Mouse (Mus musculus) midbrain, embryonic 15.5 days (tissue): ENCODE data around the gene Chd3. TPM values are rescaled to one million over a fixed set of nuclear protein-coding genes. Genes with fewer than 3 reads are reported as not detected.

Experiments
- polyA plus RNA-seq: library from polyadenylated mRNA; unstranded; fragments of >200 nt; fragmentation: Nextera tagmentation; extraction: Ambion mirVana; gene quantifications from 2 replicates; pipeline ENCODE4 v1.2.1, GENCODE M21; 2015

Chd3 gene
- polyA plus RNA-seq, 1 experiment from 2014 or later, result 102 TPM

Other genes starting within 250 kb of the Chd3 start
- gene Hes7, start 249.0 kb downstream of the Chd3 start, polyA plus RNA-seq, result 0.86 and 0.89 TPM in 2 replicates
- 0.24 and 0.27 TPM in 2 replicates for gene 9130213A22Rik, start 246.8 kb downstream of the Chd3 start, polyA plus RNA-seq
- 6.3 and 8.0 TPM in 2 replicates for gene Aloxe3, start 243.5 kb downstream of the Chd3 start, polyA plus RNA-seq
- gene Alox12b, start 212.4 kb downstream of the Chd3 start, polyA plus RNA-seq, result 0.28 and 0.41 TPM in 2 replicates
- 0.25 and 0.87 TPM in 2 replicates for gene Alox8, start 171.6 kb downstream of the Chd3 start, polyA plus RNA-seq
- 0.75 and 0.92 TPM in 2 replicates for gene Gucy2e, start 132.4 kb downstream of the Chd3 start, polyA plus RNA-seq
- 22.1 and 22.2 TPM in 2 replicates for gene Cntrob, start 45.6 kb downstream of the Chd3 start, polyA plus RNA-seq
- 182 and 184 TPM in 2 replicates for gene Trappc1, start 45.4 kb downstream of the Chd3 start, polyA plus RNA-seq
- 4.1 and 4.9 TPM in 2 replicates for gene Kcnab3, start 43.1 kb downstream of the Chd3 start, polyA plus RNA-seq
- gene Rnf227, start 28.9 kb downstream of the Chd3 start, polyA plus RNA-seq, result 278 and 308 TPM in 2 replicates
- gene Naa38, start 26.1 kb upstream of the Chd3 start, polyA plus RNA-seq, result 96.8 and 101 TPM in 2 replicates
- 32.7 and 33.5 TPM in 2 replicates for gene Cyb5d1, start 26.2 kb upstream of the Chd3 start, polyA plus RNA-seq
- 6.5 and 7.0 TPM in 2 replicates for gene Tmem88, start 28.8 kb upstream of the Chd3 start, polyA plus RNA-seq
- 41.3 and 45.3 TPM in 2 replicates for gene Kdm6b, start 44.3 kb upstream of the Chd3 start, polyA plus RNA-seq
- gene Dnah2, start 179.7 kb upstream of the Chd3 start, polyA plus RNA-seq, result 4.5 and 5.7 TPM in 2 replicates
- 178 and 188 TPM in 2 replicates for gene Efnb3, start 190.8 kb upstream of the Chd3 start, polyA plus RNA-seq
- 21.4 and 23.2 TPM in 2 replicates for gene Wrap53, start 210.8 kb upstream of the Chd3 start, polyA plus RNA-seq
- gene Trp53, start 211.0 kb upstream of the Chd3 start, polyA plus RNA-seq, result 60.4 and 70.1 TPM in 2 replicates
- gene Atp1b2, start 236.5 kb upstream of the Chd3 start, polyA plus RNA-seq, result 60.0 and 60.9 TPM in 2 replicates
- gene Shbg, start 248.5 kb upstream of the Chd3 start, polyA plus RNA-seq, result not detected in 2 replicates